Mouse (Mus musculus) heart, embryonic 11.5 days (tissue): ENCODE results near the gene Cntfr. TPM values are rescaled to one million over a fixed set of nuclear protein-coding genes. Genes with fewer than 3 reads are reported as not detected.

Experiments used
- ATAC-seq: fragments of 200-750 bp; cut with Nextera tagmentation; replicated peaks from 2 replicates; pipeline ENCODE4 v1.8.0; 2017; ENCODE audit warnings: moderate library complexity; ENCODE audit not compliant: insufficient number of reproducible peaks, low FRiP score, low TSS enrichment
- H3K27ac ChIP-seq: fragments of 300-500 bp; sonication (generic); 2 replicates; pipeline ENCODE4 v1.5.1; 2014; ENCODE audit warnings: mild to moderate bottlenecking, low read depth, low read length
- H3K27me3 ChIP-seq: fragments of 300-500 bp; sonication (generic); 2 replicates; pipeline ENCODE4 v1.6.1; 2014; ENCODE audit warnings: mild to moderate bottlenecking, low read length, mixed read lengths; ENCODE audit not compliant: control insufficient read depth, insufficient read depth
- H3K36me3 ChIP-seq: fragments of 300-500 bp; sonication (generic); 2 replicates; pipeline ENCODE4 v1.6.1; 2014; ENCODE audit warnings: mild to moderate bottlenecking, low read length, moderate library complexity, mixed read lengths; ENCODE audit not compliant: control insufficient read depth, insufficient read depth
- H3K4me1 ChIP-seq: fragments of 300-500 bp; sonication (generic); 2 replicates; pipeline ENCODE4 v1.6.1; 2014; ENCODE audit warnings: low read length; ENCODE audit not compliant: control insufficient read depth, insufficient read depth
- H3K4me2 ChIP-seq: fragments of 300-500 bp; sonication (generic); 2 replicates; pipeline ENCODE4 v1.6.1; 2014; ENCODE audit warnings: mild to moderate bottlenecking, moderate library complexity
- H3K4me3 ChIP-seq: fragments of 300-500 bp; sonication (generic); 2 replicates; pipeline ENCODE4 v1.5.1; 2014; ENCODE audit warnings: low read depth, low read length
- H3K9ac ChIP-seq: fragments of 300-500 bp; sonication (generic); 2 replicates; pipeline ENCODE4 v1.6.1; 2014; ENCODE audit warnings: mild to moderate bottlenecking, low read depth, low read length, moderate library complexity
- H3K9me3 ChIP-seq: fragments of 300-500 bp; sonication (generic); replicated peaks from 2 replicates; pipeline ENCODE4 v1.6.1; 2016; ENCODE audit warnings: low read length; ENCODE audit not compliant: control insufficient read depth
- WGBS: fragments of 180-500 bp; shearing (Covaris S2); extraction: QIAGEN DNeasy Blood & Tissue Kit; methylation state at CpG from one replicate; pipeline ENCODE4 v1.1.7; 2014; ENCODE audit not compliant: insufficient replicate concordance; 5-methylcytosine and 5-hydroxymethylcytosine counted together
- polyA plus RNA-seq: library from polyadenylated mRNA; unstranded; fragments of >200 nt; fragmentation: Nextera tagmentation; extraction: Ambion mirVana; gene quantifications from 2 replicates; pipeline ENCODE4 v1.2.1, GENCODE M21; 2014

Cntfr gene
- polyA plus RNA-seq, 1 experiment from 2014 or later, result 4.1 TPM

GRCm38 (mm10) chr4:41615661-41616599 is 81.0 kb downstream of the Cntfr start:
- no peak for ATAC-seq
- no peak overlapping the region for H3K4me3 ChIP-seq
- no peaks in the 10 kb centered on the region for H3K4me1 ChIP-seq
- no peak overlapping the region for H3K9ac ChIP-seq
- no peak overlapping the region for H3K27ac ChIP-seq
- no peaks in the 10 kb centered on the region for H3K36me3 ChIP-seq
- no peaks in the 10 kb centered on the region for H3K9me3 ChIP-seq
- WGBS, result 56% methylated on average over 9 of the region's 9 CpGs
- no peak overlapping the region for H3K4me2 ChIP-seq
- H3K27me3 ChIP-seq, result peaks cover 4% of the 10 kb centered on the region; the same call in 1 of the 2 replicates

GRCm38 (mm10) chr4:41614156-41614555 is 82.7 kb downstream of the Cntfr start:
- no peaks in the 10 kb centered on the region for H3K4me1 ChIP-seq
- no peak overlapping the region for H3K4me2 ChIP-seq
- H3K9ac ChIP-seq, result no peak overlapping the region
- H3K27ac ChIP-seq, result no peak overlapping the region
- no peaks in the 10 kb centered on the region for H3K9me3 ChIP-seq
- H3K27me3 ChIP-seq, result peaks cover 4% of the 10 kb centered on the region; the same call in 1 of the 2 replicates
- ATAC-seq, result no peak
- WGBS, result 10% methylated on average over 7 of the region's 7 CpGs
- H3K4me3 ChIP-seq, result no peak overlapping the region
- H3K36me3 ChIP-seq, result no peaks in the 10 kb centered on the region

GRCm38 (mm10) chr4:41612166-41612565 is 84.7 kb downstream of the Cntfr start:
- H3K4me1 ChIP-seq, result no peaks in the 10 kb centered on the region
- H3K4me2 ChIP-seq, result no peak overlapping the region
- WGBS, result 38% methylated on average over 8 of the region's 8 CpGs
- no peak overlapping the region for H3K4me3 ChIP-seq
- no peak overlapping the region for H3K27ac ChIP-seq
- 0 out of 2 replicates have a peak, but pooled peaks cover 2% of the 10 kb centered on the region for H3K27me3 ChIP-seq
- no peak for ATAC-seq
- H3K9me3 ChIP-seq, result no peaks in the 10 kb centered on the region
- no peaks in the 10 kb centered on the region for H3K36me3 ChIP-seq
- H3K9ac ChIP-seq, result no peak overlapping the region

GRCm38 (mm10) chr4:41610594-41610980 is 86.3 kb downstream of the Cntfr start:
- H3K4me1 ChIP-seq, result no peaks in the 10 kb centered on the region
- no peak for ATAC-seq
- no peak overlapping the region for H3K4me3 ChIP-seq
- WGBS, result 48% methylated on average over 6 of the region's 6 CpGs
- H3K27me3 ChIP-seq, result 0 out of 2 replicates have a peak, but pooled peaks cover 4% of the 10 kb centered on the region
- H3K27ac ChIP-seq, result no peak overlapping the region
- H3K9me3 ChIP-seq, result no peaks in the 10 kb centered on the region
- no peaks in the 10 kb centered on the region for H3K36me3 ChIP-seq
- no peak overlapping the region for H3K4me2 ChIP-seq
- no peak overlapping the region for H3K9ac ChIP-seq

GRCm38 (mm10) chr4:41609681-41610593 is 87.0 kb downstream of the Cntfr start:
- Histone ChIP-seq H3K27ac (no peak overlapping the region), H3K4me1 (no peaks in the 10 kb centered on the region), H3K27me3 (0 out of 2 replicates have a peak, but pooled peaks cover 4% of the 10 kb centered on the region), H3K36me3 (no peaks in the 10 kb centered on the region), H3K9ac (no peak overlapping the region), H3K4me3 (no peak overlapping the region), H3K9me3 (no peaks in the 10 kb centered on the region), H3K4me2 (no peak overlapping the region)
- WGBS, result 74% methylated on average over 10 of the region's 10 CpGs
- ATAC-seq, result no peak

Other genes with a start within 250 kb of the Cntfr start
- 3.7 and 6.6 TPM in 2 replicates for gene Kif24, start 232.2 kb downstream of the Cntfr start, polyA plus RNA-seq
- 45.0 and 46.4 TPM in 2 replicates for gene Nudt2, start 231.9 kb downstream of the Cntfr start, polyA plus RNA-seq
- 2.9 and 3.2 TPM in 2 replicates for gene AI464131, start 194.0 kb downstream of the Cntfr start, polyA plus RNA-seq
- gene 1110017D15Rik, start 179.8 kb downstream of the Cntfr start, polyA plus RNA-seq, result not detected in 2 replicates
- gene Fam219a, start 127.6 kb downstream of the Cntfr start, polyA plus RNA-seq, result 1.5 and 1.8 TPM in 2 replicates
- gene Dnaic1, start 127.3 kb downstream of the Cntfr start, polyA plus RNA-seq, result 1.2 TPM in 2 replicates
- 4.1 and 4.7 TPM in 2 replicates for gene Enho, start 56.8 kb downstream of the Cntfr start, polyA plus RNA-seq
- 128 and 137 TPM in 2 replicates for gene Il11ra1, start 2.9 kb upstream of the Cntfr start, polyA plus RNA-seq
- gene Rpp25l, start 16.4 kb upstream of the Cntfr start, polyA plus RNA-seq, result 50.2 and 51.6 TPM in 2 replicates
- 120 and 126 TPM in 2 replicates for gene Dctn3, start 26.1 kb upstream of the Cntfr start, polyA plus RNA-seq
- gene Arid3c, start 34.1 kb upstream of the Cntfr start, polyA plus RNA-seq, result not detected in 2 replicates
- 63.1 and 65.1 TPM in 2 replicates for gene Galt, start 58.1 kb upstream of the Cntfr start, polyA plus RNA-seq
- gene Sigmar1, start 59.1 kb upstream of the Cntfr start, polyA plus RNA-seq, result 69.9 and 76.8 TPM in 2 replicates
- gene Ccl27a, start 77.2 kb upstream of the Cntfr start, polyA plus RNA-seq, result 42.6 and 42.7 TPM in 2 replicates
- gene Gm21541, start 206.5 kb upstream of the Cntfr start, polyA plus RNA-seq, result not detected in 2 replicates
- gene Gm20878, start 244.5 kb upstream of the Cntfr start, polyA plus RNA-seq, result 0.83 and 1.9 TPM in 2 replicates